Mouse (Mus musculus) small intestine, adult 10 weeks (tissue): ENCODE measurements around the gene Cuzd1. TPM values are rescaled to one million over a fixed set of nuclear protein-coding genes. Genes with fewer than 3 reads are reported as not detected.

Source experiments
- polyA plus RNA-seq: library from polyadenylated mRNA; stranded (reverse); fragments of 350-450 nt; fragmentation: Illumina TruSeq; extraction: RNeasy Lipid Tissue Mini Kit (QIAGEN cat#74804); gene quantifications from one replicate; pipeline ENCODE4 v1.2.3, GENCODE M21; 2014; ENCODE audit warnings: low replicate concordance

The Cuzd1 gene
- 18.7 TPM for polyA plus RNA-seq

GRCm38 (mm10) chr7:131322192-131322591 lies at the start of gene Cuzd1:
Gene Cuzd1, minus strand, starts transcription at chr7:131322292.

DNA sequence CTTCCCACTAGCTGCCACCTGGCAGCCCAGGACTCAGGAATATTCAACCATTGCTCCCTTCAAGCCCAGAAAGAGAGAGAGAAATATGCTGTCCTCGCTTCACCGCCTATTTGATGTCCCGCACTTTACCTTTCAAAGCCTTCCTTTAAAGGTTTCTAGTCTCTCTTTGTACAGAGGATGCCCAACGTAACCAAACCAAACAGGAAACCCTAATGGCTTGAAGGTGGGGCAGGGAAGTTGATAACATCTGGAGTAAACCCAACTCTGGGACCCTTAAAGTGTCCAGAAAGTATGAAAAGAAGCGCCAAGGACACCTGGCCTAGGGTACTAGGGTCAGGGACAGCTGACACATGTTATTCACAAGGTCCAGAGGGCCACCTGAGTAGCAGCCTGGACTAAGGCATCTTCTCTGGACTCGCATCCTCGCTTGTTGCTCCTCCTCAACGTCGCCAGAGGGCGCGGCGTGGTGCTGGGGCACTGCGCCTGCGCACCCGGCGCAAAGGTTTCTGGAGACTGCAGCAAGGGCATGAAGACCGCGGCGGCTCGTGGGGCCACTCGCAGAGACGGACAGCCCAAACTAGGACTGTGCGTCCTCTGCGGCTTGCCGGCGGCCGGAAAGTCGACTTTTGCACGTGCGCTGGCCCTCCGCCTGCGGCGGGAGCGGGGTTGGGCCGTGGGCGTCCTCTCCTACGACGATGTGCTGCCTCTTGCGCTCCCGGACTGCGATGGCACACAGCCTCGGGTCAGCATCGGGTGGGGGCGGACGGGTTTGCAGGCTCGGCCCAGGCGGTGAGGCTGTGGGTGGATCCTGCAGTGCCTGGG lies 48.8 kb upstream of the Cuzd1 start, which contains the start of gene Pstk:
Pstk (plus strand) TSS at position 494 of the 822 bp plus-strand sequence.

DNA sequence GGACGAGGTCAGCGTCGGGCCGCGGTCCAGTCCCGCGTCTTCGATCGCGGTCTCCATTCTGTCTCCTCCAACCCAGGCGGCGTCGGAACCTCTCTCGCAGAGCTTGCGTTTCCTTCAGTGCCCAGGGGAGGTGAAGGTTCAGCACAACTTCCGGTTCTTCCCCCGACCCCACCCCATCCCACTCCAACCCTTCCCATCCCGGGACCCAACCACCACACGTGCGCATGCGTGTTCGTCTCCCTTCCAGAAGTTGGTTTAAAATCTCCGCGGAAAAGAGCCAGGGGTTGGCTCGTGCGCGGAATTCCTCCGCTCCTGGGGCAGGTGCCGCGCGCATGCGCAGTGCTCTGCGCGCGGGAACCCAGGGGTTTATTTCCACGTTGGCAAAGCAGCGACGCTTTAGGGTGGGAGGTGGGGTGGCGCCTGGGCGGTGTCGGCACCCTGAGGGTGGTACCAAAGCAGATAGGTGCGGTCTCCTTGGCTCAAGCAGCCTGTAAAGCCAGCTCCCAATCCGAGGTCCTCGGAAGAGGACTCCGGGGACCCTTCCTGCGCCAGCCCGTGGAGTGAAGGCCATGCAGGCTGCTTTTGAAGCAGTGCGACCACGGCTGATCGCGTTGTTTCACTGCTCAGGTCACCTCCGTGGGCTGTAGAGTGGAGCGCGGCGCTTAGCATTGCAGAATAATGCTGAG lies 40.7 kb upstream of the Cuzd1 start, which contains the start of gene 2310057M21Rik:
2310057M21Rik (minus strand) TSS at position 145 of the 686 bp plus-strand sequence.

DNA sequence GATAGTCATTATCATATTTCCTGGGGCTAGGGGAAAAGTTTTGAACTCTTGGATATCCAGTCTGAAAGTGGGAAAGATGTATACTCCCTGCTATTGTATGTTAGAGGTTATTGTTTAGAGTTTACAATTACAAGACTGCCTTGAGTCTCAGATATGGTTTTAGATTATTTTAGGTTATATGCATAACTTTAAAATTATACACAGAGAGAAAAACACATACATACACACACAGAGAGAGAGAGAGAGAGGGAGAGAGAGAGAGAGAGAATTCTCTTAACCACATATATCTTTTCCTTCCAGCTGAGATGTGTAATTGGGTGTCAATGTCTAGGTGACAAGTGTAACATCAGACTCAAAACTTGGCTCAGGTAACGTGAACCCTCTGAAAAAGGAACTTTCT lies 11.5 kb upstream of the Cuzd1 start, which contains the start of gene Fam24a:
Fam24a (plus strand) TSS at position 301 of the 400 bp plus-strand sequence.

GRCm38 (mm10) chr7:131329416-131329815 lies 7.3 kb upstream of the Cuzd1 start, which contains the start of gene Fam24b:
Gene Fam24b, minus strand, starts transcription at chr7:131329516.

Other genes with a start within 250 kb of the Cuzd1 start
- not detected for gene 4933402N03Rik, start 176.0 kb downstream of the Cuzd1 start, polyA plus RNA-seq
- gene 5430419D17Rik, start 147.9 kb downstream of the Cuzd1 start, polyA plus RNA-seq, result 0.11 TPM
- gene Fam24b, start 7.2 kb upstream of the Cuzd1 start, polyA plus RNA-seq, result not detected
- not detected for gene Fam24a, start 11.6 kb upstream of the Cuzd1 start, polyA plus RNA-seq
- 3.5 TPM for gene 2310057M21Rik, start 40.5 kb upstream of the Cuzd1 start, polyA plus RNA-seq
- 42.2 TPM for gene Pstk, start 48.8 kb upstream of the Cuzd1 start, polyA plus RNA-seq
- 26.7 TPM for gene Ikzf5, start 88.2 kb upstream of the Cuzd1 start, polyA plus RNA-seq
- 76.3 TPM for gene Acadsb, start 88.3 kb upstream of the Cuzd1 start, polyA plus RNA-seq
- not detected for gene Hmx3, start 220.6 kb upstream of the Cuzd1 start, polyA plus RNA-seq
- gene Hmx2, start 226.5 kb upstream of the Cuzd1 start, polyA plus RNA-seq, result 0.11 TPM
- gene Bub3, start 237.9 kb upstream of the Cuzd1 start, polyA plus RNA-seq, result 14.4 TPM